Mouse (Mus musculus) heart, postnatal 14 days (tissue): Measurements from ENCODE around the gene Syce1. TPM values are rescaled to one million over a fixed set of nuclear protein-coding genes. Genes with fewer than 3 reads are reported as not detected.
"Not testable (repeated sequence)": the region's sequence is repeated elsewhere in the genome, so short reads cannot be mapped to it uniquely, and the experiment has no call there.

Experiments used
- DNase-seq, 2 experiments: peaks; one replicate each; pipeline ENCODE4 v3.0.0; 2021 to 2022
- intact Hi-C: fragments of 180-260 bp; cut with DNase I; formaldehyde crosslinking; loops from one replicate; pipeline ENCODE4 v1.15.1; 2025
- total RNA-seq, 2 experiments: library from RNA; stranded (reverse); gene quantifications; 2 replicates each; pipeline ENCODE4 v1.2.3; 2021

The Syce1 gene
- total RNA-seq, 2 experiments from 2014 or later = not detected

GRCm38 (mm10) chr7:140780548-140780947 is 7.1 kb downstream of the Syce1 start:
- DNase-seq = no peak
- intact Hi-C loops = no loop called here

- intact Hi-C loops = no loop called here
- DNase-seq = no peak
These were observed 21.5 kb downstream of the Syce1 start for GRCm38 (mm10) chr7:140765888-140766739.

GRCm38 (mm10) chr7:140765391-140765790 is 22.3 kb downstream of the Syce1 start:
- intact Hi-C loops, DNase-seq: not testable (repeated sequence)

- DNase-seq = no peak
- intact Hi-C loops = no loop called here
These were observed 24.1 kb downstream of the Syce1 start, which contains the start of gene Cyp2e1 for GRCm38 (mm10) chr7:140763447-140764020. TSS of gene Cyp2e1 (plus strand) at chr7:140763739.

GRCm38 (mm10) chr7:140760647-140761046 is 27.0 kb downstream of the Syce1 start:
- no peak for DNase-seq
- intact Hi-C loops = no loop called here

GRCm38 (mm10) chr7:140756151-140756854 is 31.3 kb downstream of the Syce1 start:
- intact Hi-C loops = no loop called here
- DNase-seq = no peak

- DNase-seq = no peak
- intact Hi-C loops = no loop called here
These were observed 33.1 kb downstream of the Syce1 start for GRCm38 (mm10) chr7:140754556-140754955.

GRCm38 (mm10) chr7:140748827-140749160 is 38.9 kb downstream of the Syce1 start:
- intact Hi-C loops = no loop called here
- DNase-seq = no peak

- no peak for DNase-seq
These were observed 39.4 kb downstream of the Syce1 start for GRCm38 (mm10) chr7:140748116-140748826.

GRCm38 (mm10) chr7:140747402-140747801 is 40.2 kb downstream of the Syce1 start:
- intact Hi-C loops = no loop called here
- no peak for DNase-seq

More at GRCm38 (mm10) chr7:140748116-140748826, 39.4 kb downstream of the Syce1 start:
- intact Hi-C loops = no loop called here

GRCm38 (mm10) chr7:140733162-140733561 is 54.5 kb downstream of the Syce1 start:
- no peak for DNase-seq
- intact Hi-C loops = no loop called here

Other genes starting within 250 kb of the Syce1 start
- not detected for gene Olfr538, start 220.0 kb downstream of the Syce1 start, total RNA-seq
- gene Olfr46, start 186.6 kb downstream of the Syce1 start, total RNA-seq = not detected
- gene Olfr61, start 158.9 kb downstream of the Syce1 start, total RNA-seq = not detected
- not detected for gene Olfr53, start 141.4 kb downstream of the Syce1 start, total RNA-seq
- gene Olfr539, start 127.9 kb downstream of the Syce1 start, total RNA-seq = not detected
- gene Olfr45, start 105.9 kb downstream of the Syce1 start, total RNA-seq = not detected
- gene Olfr541, start 90.6 kb downstream of the Syce1 start, total RNA-seq = not detected
- 1 to 10 TPM in 1 of 2 experiments, under 1 TPM in 1; 0.93 to 5.7 TPM for gene Cyp2e1, start 24.1 kb downstream of the Syce1 start, total RNA-seq
- gene Zfp941, start 34.3 kb upstream of the Syce1 start, total RNA-seq = under 1 TPM; 0.22 to 0.36 TPM
- not detected for gene Urah, start 47.2 kb upstream of the Syce1 start, total RNA-seq
- gene Scgb1c1, start 57.7 kb upstream of the Syce1 start, total RNA-seq = 1 to 10 TPM; 6.2 to 8.4 TPM
- gene Odf3, start 60.0 kb upstream of the Syce1 start, total RNA-seq = not detected
- gene Gm45785, start 68.5 kb upstream of the Syce1 start, total RNA-seq = not detected
- 10 to 100 TPM; 23.7 to 24.5 TPM for gene Ric8a, start 69.1 kb upstream of the Syce1 start, total RNA-seq
- 10 to 100 TPM; 11.3 to 12.5 TPM for gene Bet1l, start 69.7 kb upstream of the Syce1 start, total RNA-seq
- 10 to 100 TPM; 92.6 to 92.8 TPM for gene Psmd13, start 94.1 kb upstream of the Syce1 start, total RNA-seq
- gene Sirt3, start 94.5 kb upstream of the Syce1 start, total RNA-seq = 10 to 100 TPM; 54.6 to 56.2 TPM
- 1,000 to 10,000 TPM; 2,004 to 2,091 TPM for gene Cox8b, start 112.6 kb upstream of the Syce1 start, total RNA-seq
- not detected for gene Nlrp6, start 133.1 kb upstream of the Syce1 start, total RNA-seq
- gene Pgghg, start 153.5 kb upstream of the Syce1 start, total RNA-seq = 1 to 10 TPM; 7.4 to 7.7 TPM
- under 1 TPM; 0.38 to 0.80 TPM for gene Ifitm5, start 162.4 kb upstream of the Syce1 start, total RNA-seq
- not detected for gene Gm45717, start 168.1 kb upstream of the Syce1 start, total RNA-seq
- gene Ifitm2, start 168.1 kb upstream of the Syce1 start, total RNA-seq = 100 to 1,000 TPM; 130 TPM
- gene Ifitm1, start 179.4 kb upstream of the Syce1 start, total RNA-seq = 1 to 10 TPM; 3.1 to 4.2 TPM
- 10 to 100 TPM; 95.6 to 96.3 TPM for gene Ifitm3, start 222.9 kb upstream of the Syce1 start, total RNA-seq
- gene Ifitm6, start 230.1 kb upstream of the Syce1 start, total RNA-seq = 1 to 10 TPM in 1 of 2 experiments, under 1 TPM in 1; 0.34 to 1.1 TPM
- gene Gm17387, start 241.3 kb upstream of the Syce1 start, total RNA-seq = not detected